ENCODE assay signal across 8 mouse cellular contexts in the genomic region with DNA sequence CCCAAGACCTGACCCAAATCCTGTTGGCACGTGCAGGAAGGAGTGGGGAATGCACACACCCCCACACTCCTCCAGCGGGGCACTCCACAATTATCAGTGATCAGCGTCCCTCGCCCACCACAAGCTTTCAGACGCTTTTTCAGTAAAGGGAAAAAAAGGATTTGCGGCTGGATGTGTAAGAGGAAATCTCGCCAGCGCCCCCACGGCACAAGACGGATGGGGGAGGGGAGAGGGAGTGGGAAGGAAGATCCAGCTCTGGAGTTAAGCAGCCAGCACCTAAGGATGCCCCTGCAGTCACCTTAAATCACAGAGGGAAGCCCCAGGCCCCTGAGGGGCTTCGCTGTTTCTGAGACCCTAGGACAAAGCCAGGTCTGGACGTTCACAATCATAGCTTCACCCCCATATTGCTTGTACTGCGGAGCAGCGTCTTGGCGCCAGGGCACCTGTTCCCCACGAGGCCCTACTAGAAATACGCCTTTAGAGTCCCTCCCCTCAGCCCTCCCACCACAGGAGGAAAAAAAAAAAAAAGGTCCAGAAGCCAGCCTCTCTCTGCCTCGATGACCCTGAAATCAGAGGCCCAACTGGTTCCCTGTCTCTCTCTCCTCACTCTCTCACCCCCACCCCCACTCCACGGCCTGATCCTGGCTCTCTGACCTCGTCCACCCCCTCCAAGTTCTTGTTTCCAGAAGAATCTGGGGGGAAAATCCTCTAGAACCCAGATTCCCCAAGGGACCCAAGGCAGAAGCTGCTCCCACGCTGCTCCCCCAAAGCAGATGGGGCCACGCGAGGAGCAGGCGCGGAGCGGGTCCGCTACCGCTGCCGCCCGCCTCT. TPM values are rescaled to one million over a fixed set of nuclear protein-coding genes. Genes with fewer than 3 reads are reported as not detected.
DNase-seq lines count a peak whose midpoint lies in the region; ATAC-seq lines count a peak whose summit lies in the region.

No protein-coding gene starts in this region.

- 4% methylated on average over 30 of the region's 30 CpGs for WGBS in kidney, embryonic 16.5 days
- 5% methylated on average over 30 of the region's 30 CpGs for WGBS in embryonic facial prominence, embryonic 10.5 days
- WGBS in intestine, embryonic 14.5 days = 4% methylated on average over 30 of the region's 30 CpGs

- H3K4me1 ChIP-seq in kidney, embryonic 16.5 days (ENCODE audit: insufficient read depth, low read length) = peaks cover 18% of the 10 kb centered on the region
- H3K4me1 ChIP-seq in embryonic facial prominence, embryonic 10.5 days = peaks cover 37% of the 10 kb centered on the region
- H3K4me1 ChIP-seq in intestine, embryonic 14.5 days (replicated peaks; ENCODE audit: control insufficient read depth, insufficient read depth, low read length) = peaks cover 5% of the 10 kb centered on the region; the same call in 1 of the 2 replicates

- no peak for ATAC-seq in kidney, embryonic 16.5 days (ENCODE audit: low FRiP score, low TSS enrichment)
- ATAC-seq in intestine, embryonic 14.5 days (replicated peaks; ENCODE audit: low FRiP score, low TSS enrichment, low read depth) = no peak
- no peak for ATAC-seq in activated CD4-positive, CD25-positive, alpha-beta regulatory T cell, adult 4 months

- H3K36me3 ChIP-seq in kidney, embryonic 16.5 days (ENCODE audit: insufficient read depth, low read length) = no peaks in the 10 kb centered on the region
- H3K36me3 ChIP-seq in embryonic facial prominence, embryonic 10.5 days (replicated peaks) = no peaks in the 10 kb centered on the region
- no peaks in the 10 kb centered on the region for H3K36me3 ChIP-seq in intestine, embryonic 14.5 days (ENCODE audit: control insufficient read depth, insufficient read depth, low read length)

- peaks cover 62% of the 10 kb centered on the region for H3K27me3 ChIP-seq in kidney, embryonic 16.5 days (ENCODE audit: insufficient read depth, low read length)
- H3K27me3 ChIP-seq in embryonic facial prominence, embryonic 10.5 days (replicated peaks; ENCODE audit: low read depth, poor library complexity, severe bottlenecking) = peaks cover 86% of the 10 kb centered on the region
- H3K27me3 ChIP-seq in intestine, embryonic 14.5 days (replicated peaks; ENCODE audit: control insufficient read depth, insufficient read depth, low read length) = peaks cover 72% of the 10 kb centered on the region

- H3K4me2 ChIP-seq in kidney, embryonic 16.5 days (replicated peaks; ENCODE audit: low read depth, low read length) = peak overlapping the region; percentile 91
- H3K4me2 ChIP-seq in intestine, embryonic 14.5 days (ENCODE audit: low read length) = peak overlapping the region; percentile 91

- H3K4me3 ChIP-seq in kidney, embryonic 16.5 days (ENCODE audit: low read length) = peak overlapping the region; percentile 62
- peak overlapping the region; percentile 62 for H3K4me3 ChIP-seq in embryonic facial prominence, embryonic 10.5 days
- peak overlapping the region; percentile 52 for H3K4me3 ChIP-seq in intestine, embryonic 14.5 days (ENCODE audit: low read depth, low read length)

- H3K9me3 ChIP-seq in kidney, embryonic 16.5 days (ENCODE audit: low read length) = no peaks in the 10 kb centered on the region
- H3K9me3 ChIP-seq in embryonic facial prominence, embryonic 10.5 days = no peaks in the 10 kb centered on the region
- no peaks in the 10 kb centered on the region for H3K9me3 ChIP-seq in intestine, embryonic 14.5 days (ENCODE audit: control insufficient read depth, low read length)

- H3K9ac ChIP-seq in kidney, embryonic 16.5 days (replicated peaks; ENCODE audit: low read length) = peak overlapping the region; percentile 63
- no peak overlapping the region; the same call in 1 of the 2 replicates for H3K9ac ChIP-seq in intestine, embryonic 14.5 days (ENCODE audit: low read length)

- no peak overlapping the region for H3K27ac ChIP-seq in kidney, embryonic 16.5 days (ENCODE audit: low read length)
- H3K27ac ChIP-seq in embryonic facial prominence, embryonic 10.5 days (replicated peaks) = no peak overlapping the region
- no peak overlapping the region for H3K27ac ChIP-seq in intestine, embryonic 14.5 days (ENCODE audit: low read depth)

- DNase-seq in kidney, postnatal 36 days = no peak
- DNase-seq in embryonic facial prominence, embryonic 10.5 days (ENCODE audit: low spot score) = no peak
- no peak for DNase-seq in intestine, embryonic 14.5 days (ENCODE audit: low spot score)
- peak; percentile 15 for DNase-seq in neural tube, embryonic 10.5 days (ENCODE audit: extremely low spot score, low spot score)
- no peak for DNase-seq in MN1 (ENCODE audit: low spot score)
- no peak for DNase-seq in thymus, postnatal 36 days

RNA-seq across cellular contexts. Expression of gene Camk2b, which starts 1.7 kb away (rescaled TPM):
- polyA plus RNA-seq in kidney, embryonic 16.5 days (2015; fragmentation: Nextera tagmentation; extraction: Ambion mirVana) = 3.4 and 4.1 TPM in 2 replicates
- polyA plus RNA-seq in embryonic facial prominence, embryonic 10.5 days (2016; fragmentation: Nextera tagmentation; extraction: Ambion mirVana) = 0.75 and 1.6 TPM in 2 replicates
- polyA plus RNA-seq in intestine, embryonic 14.5 days (2014; fragmentation: Nextera tagmentation; extraction: Ambion mirVana) = 2.9 and 3.4 TPM in 2 replicates
- 10 to 100 TPM in 1 of 2 experiments, 1 to 10 TPM in 1; 4.3 to 16.1 TPM for polyA plus RNA-seq in activated CD4-positive, CD25-positive, alpha-beta regulatory T cell, adult 4 months (2017; shearing (Covaris generic))
